Mouse (Mus musculus) E14TG2a.4 (cell line): Measurements from ENCODE around the gene Col25a1.

ENCODE experiments used
- CTCF ChIP-seq: conservative IDR thresholded peaks from 2 replicates; pipeline ENCODE4 v1.5.1; 2014; ENCODE audit warnings: low read length
- NANOG ChIP-seq: IDR thresholded peaks from 2 replicates; pipeline ENCODE4 v1.6.1; 2014; ENCODE audit warnings: borderline replicate concordance, low read length, mixed read lengths

DNA sequence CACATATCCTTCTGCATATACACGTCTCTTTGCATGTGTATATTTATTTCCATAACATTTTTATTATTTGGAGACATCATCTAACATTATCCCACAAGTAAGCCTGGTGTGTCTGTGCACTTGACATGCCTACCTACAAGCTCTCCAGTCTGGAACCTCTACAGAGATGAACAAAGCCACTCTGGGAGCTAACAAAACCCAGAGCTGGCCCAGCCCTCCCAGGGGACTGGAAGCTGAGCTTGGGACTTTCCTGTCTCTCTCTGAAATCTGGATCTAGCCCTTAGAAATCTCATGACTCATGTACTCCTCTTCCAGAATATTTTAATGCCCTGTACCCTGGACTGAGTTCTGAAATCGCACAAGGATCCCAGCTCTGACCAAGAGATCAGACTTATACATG lies 365.7 kb downstream of the Col25a1 start:
- TF ChIP-seq CTCF (no peak), NANOG (no peak)
